Mouse (Mus musculus): ENCODE results near the gene Poln. TPM values are rescaled to one million over a fixed set of nuclear protein-coding genes. Genes with fewer than 3 reads are reported as not detected.

Poln gene
- polyA plus RNA-seq, 1 experiment: not detected

DNA sequence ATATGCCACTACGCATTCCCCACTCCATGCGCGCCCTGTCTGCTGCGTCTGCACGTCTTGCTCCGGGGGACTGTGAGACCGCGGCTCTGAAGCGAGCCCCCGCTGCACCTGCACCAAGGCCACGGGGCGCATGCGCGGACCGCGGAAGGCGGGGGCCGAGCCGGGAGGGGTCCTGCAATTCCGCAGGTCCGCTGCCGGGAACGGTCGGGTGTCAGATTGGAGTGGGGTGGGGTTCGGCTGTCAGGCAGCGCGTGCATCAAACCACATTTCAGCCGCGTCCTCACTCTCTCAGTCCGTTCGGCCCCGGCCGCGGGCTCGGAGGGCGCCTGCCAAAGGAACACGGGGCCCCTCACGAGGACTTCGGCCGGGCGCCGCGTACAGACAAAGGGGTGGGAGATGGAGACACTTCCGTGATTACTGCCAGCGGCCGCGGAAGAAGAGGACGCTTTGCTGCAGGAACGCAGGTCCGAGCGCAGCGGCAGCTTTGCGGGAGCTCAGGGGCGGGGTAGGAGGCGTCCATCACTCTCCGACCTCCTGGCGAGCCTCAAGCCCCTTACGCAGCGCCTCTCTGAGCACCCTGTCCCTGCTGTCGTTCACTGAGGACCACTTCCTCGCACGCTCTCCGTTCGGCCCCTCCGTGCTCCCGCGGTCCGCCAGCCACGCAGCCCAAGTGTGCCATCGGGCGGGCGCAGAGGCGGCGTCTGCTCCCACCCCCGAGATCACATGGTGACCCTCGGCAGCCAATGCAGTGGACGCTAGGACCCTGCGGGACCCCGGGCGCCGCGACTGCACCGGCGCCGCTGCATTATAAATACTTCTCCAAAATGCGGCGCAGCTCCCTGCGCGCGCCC, 173.2 kb downstream of the Poln start, which contains the start of gene Nat8l:
Gene Nat8l (plus strand): TSS at position 142 of the 851 bp plus-strand sequence.
- H3K27me3 ChIP-seq (ENCODE audit: control insufficient read depth): peaks cover 71% of the 10 kb centered on the region
- no peak for TF ChIP-seq GATA1 (IDR thresholded peaks at IDR 0.05; ENCODE audit: low read length)
- TF ChIP-seq TAL1 (IDR thresholded peaks at IDR 0.05; ENCODE audit: low read length): no peak
- peaks cover 3% of the 10 kb centered on the region; the same call in 1 of the 2 replicates for H3K9me3 ChIP-seq (ENCODE audit: control insufficient read depth, low read length)
- no peaks in the 10 kb centered on the region for H3K4me1 ChIP-seq (ENCODE audit: control insufficient read depth)
- H3K4me3 ChIP-seq (replicated peaks): peak within 1 kb of the TSS; percentile 32
- no peaks in the 10 kb centered on the region for H3K36me3 ChIP-seq (ENCODE audit: control insufficient read depth)

DNA sequence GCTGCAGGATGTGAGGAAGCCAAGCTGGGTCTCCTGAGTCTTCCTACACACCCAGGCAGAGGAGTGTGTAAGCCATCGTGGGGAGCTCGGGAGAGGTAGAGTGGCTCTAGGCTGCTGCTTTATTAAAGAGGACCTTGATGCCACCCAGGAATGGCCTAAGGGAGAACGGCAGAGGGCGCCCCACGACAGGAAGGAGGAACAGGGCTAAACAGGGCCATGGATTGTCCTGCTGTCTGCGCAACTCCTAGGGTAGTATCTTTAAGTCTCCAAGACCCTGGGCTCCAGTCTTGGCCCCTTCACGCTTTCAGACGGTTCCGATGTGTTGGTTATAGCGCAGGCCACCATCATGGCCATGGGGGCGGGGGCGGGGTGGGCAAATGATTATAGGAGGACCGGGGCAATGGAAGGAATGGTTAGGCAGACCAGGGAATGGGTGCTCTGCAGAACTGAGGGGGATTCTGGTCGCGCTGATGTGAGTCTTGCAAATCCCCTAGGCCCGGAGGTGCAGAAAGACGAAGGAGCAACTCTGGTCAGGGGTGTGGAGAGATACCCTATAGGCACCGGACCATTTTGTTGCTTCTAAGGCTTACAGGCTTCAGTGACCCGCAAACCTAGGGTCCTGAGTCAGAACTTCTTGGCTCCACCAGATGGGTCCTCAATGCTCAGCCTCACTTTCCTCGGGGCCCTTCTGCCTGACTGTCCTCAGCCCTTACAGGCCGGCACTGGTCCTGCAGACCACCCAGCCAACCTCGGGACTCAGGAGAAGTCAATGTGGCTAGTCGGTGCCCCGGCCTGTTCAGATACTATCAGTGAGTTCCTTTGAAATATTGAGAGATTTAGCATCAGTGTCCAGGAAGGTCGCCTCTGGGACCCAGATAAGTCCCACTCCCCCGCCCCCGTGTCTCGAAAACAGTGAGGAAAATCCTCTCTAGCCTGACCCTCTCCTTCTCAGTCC, 174.3 kb downstream of the Poln start:
- H3K27me3 ChIP-seq (ENCODE audit: control insufficient read depth): peaks cover 64% of the 10 kb centered on the region
- no peaks in the 10 kb centered on the region for H3K36me3 ChIP-seq (ENCODE audit: control insufficient read depth)
- peaks cover 3% of the 10 kb centered on the region; the same call in 1 of the 2 replicates for H3K9me3 ChIP-seq (ENCODE audit: control insufficient read depth, low read length)
- H3K4me1 ChIP-seq (ENCODE audit: control insufficient read depth): no peaks in the 10 kb centered on the region
- TF ChIP-seq GATA1 (IDR thresholded peaks at IDR 0.05; ENCODE audit: low read length): no peak
- no peak for TF ChIP-seq TAL1 (IDR thresholded peaks at IDR 0.05; ENCODE audit: low read length)
- no peak overlapping the region for H3K4me3 ChIP-seq (replicated peaks)

DNA sequence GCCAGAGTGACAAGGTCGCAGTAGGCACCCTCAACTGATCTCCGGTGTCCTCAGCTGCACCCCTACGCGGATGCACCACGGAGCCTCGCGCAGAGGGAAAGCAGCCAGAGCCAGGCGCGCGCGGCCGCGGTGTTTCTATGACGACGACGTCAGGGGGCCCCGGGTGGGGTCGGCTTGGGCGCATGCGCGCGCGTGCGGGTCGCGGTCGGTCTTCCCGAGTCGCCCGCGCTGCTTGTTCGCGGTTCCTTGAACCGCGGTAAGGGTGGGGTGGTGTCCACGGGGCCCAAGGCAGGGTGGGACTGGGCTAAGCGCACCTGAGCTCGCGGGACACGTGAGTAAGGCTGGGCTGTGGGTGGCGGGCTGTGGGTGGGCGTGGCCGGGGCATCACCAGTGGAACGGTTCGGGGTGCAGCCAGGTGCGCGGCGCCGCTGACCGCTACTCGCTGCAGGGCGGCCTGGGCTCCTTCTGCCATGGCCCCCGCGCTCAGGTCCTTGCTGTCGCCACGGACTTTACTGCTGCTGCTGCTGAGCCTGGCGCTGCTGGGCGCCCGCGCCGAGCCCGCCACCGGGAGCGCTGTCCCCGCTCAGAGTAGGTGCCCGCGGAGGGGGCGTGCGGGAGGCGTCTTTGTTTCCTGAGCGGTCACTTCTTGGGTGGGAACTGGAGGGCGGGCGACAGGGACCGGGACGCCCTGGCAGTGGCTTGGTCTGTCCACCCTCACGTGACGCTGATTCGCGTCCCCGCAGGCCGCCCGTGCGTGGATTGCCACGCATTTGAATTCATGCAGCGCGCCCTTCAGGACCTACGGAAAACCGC, 185.7 kb downstream of the Poln start, which contains the start of gene Gm1673:
Gene Gm1673 (plus strand): TSS at position 125 of the 813 bp plus-strand sequence.
- H3K4me3 ChIP-seq (replicated peaks): peak within 1 kb of the TSS; percentile 52
- peaks cover 51% of the 10 kb centered on the region for H3K27me3 ChIP-seq (ENCODE audit: control insufficient read depth)
- TF ChIP-seq GATA1 (IDR thresholded peaks at IDR 0.05; ENCODE audit: low read length) (no peak), TAL1 (IDR thresholded peaks at IDR 0.05; ENCODE audit: low read length) (no peak)

DNA sequence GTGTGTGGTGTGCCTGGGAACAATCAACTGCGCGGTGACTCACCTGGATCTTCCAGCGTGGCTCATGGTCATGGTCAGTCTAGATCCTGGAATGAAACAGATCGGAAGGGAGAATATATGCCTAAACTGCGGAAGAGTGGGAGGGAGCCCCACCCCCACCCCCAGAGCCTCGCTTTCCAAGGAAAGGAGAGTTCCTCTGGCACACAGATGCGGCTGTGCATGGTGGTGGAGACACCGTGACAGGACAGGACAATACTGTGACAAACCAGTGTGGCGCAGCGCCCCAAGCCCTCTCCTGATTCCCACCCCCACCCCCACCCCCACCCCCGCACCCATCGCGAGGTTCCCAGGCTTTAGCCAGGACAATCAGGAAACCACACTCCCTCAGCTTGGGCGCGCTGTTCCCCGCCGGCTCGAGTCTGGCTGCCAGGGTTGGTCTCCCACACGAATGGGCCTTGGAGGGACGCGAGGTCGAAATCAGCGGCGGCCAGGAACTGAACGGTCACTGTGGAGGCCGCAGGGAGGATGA, 186.5 kb downstream of the Poln start:
- Histone ChIP-seq H3K36me3 (ENCODE audit: control insufficient read depth) (no peaks in the 10 kb centered on the region), H3K9me3 (ENCODE audit: control insufficient read depth, low read length) (no peaks in the 10 kb centered on the region), H3K27me3 (ENCODE audit: control insufficient read depth) (peaks cover 51% of the 10 kb centered on the region), H3K4me1 (ENCODE audit: control insufficient read depth) (peaks cover 6% of the 10 kb centered on the region), H3K4me3 (replicated peaks) (peak overlapping the region; percentile 52)
- TF ChIP-seq TAL1 (IDR thresholded peaks at IDR 0.05; ENCODE audit: low read length) (no peak), GATA1 (IDR thresholded peaks at IDR 0.05; ENCODE audit: low read length) (no peak)

More for the DNA sequence above, 185.7 kb downstream of the Poln start, which contains the start of gene Gm1673:
- peaks cover 6% of the 10 kb centered on the region for H3K4me1 ChIP-seq (ENCODE audit: control insufficient read depth)
- H3K36me3 ChIP-seq (ENCODE audit: control insufficient read depth): no peaks in the 10 kb centered on the region
- no peaks in the 10 kb centered on the region for H3K9me3 ChIP-seq (ENCODE audit: control insufficient read depth, low read length)

DNA sequence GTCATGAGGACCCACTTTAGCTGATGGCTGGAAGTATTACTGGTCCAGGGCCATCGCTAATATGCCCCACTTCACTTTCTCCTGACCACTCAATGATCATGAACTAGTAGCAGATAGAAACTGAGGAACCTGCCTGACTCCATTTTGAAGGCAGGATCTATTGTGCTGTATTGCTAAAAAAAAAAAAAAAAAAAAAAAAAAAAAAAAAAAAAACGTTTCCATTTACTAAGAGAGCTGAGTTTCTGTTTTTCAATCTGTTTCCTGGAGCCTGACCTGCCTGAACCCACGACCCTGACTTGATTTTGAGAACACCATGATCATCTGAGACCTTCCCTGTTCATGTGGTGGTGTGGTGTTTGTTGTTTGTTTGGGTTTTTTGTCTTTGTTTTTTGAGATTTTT, 193.0 kb downstream of the Poln start:
- no peak overlapping the region for H3K4me3 ChIP-seq (replicated peaks)
- H3K36me3 ChIP-seq (ENCODE audit: control insufficient read depth): no peaks in the 10 kb centered on the region
- H3K9me3 ChIP-seq (ENCODE audit: control insufficient read depth, low read length): no peaks in the 10 kb centered on the region
- TF ChIP-seq GATA1 (IDR thresholded peaks at IDR 0.05; ENCODE audit: low read length) (no peak), TAL1 (IDR thresholded peaks at IDR 0.05; ENCODE audit: low read length) (no peak)
- H3K4me1 ChIP-seq (ENCODE audit: control insufficient read depth): no peaks in the 10 kb centered on the region
- H3K27me3 ChIP-seq (ENCODE audit: control insufficient read depth): peaks cover 3% of the 10 kb centered on the region; the same call in 1 of the 2 replicates

DNA sequence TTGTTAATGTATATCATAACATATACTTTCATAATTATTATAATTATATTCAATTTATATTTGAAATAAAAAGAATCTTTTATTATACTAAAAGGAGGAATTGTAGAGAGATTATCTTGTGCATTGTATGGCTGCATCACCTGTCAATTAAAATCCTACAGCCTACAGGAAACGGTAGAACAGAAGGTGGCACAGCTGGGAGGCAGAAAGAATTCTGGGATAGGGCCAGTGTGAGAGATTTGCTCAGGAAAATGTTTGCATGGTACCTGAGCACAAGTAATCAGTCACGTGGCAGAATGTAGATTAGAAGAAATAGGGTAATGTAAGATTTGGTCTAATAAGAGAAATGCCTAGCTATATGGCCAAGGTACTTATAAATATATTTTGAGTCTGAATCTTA, 194.5 kb downstream of the Poln start:
- H3K36me3 ChIP-seq (ENCODE audit: control insufficient read depth): no peaks in the 10 kb centered on the region
- H3K27me3 ChIP-seq (ENCODE audit: control insufficient read depth): peaks cover 3% of the 10 kb centered on the region; the same call in 1 of the 2 replicates
- H3K4me3 ChIP-seq (replicated peaks): no peak overlapping the region
- TF ChIP-seq GATA1 (IDR thresholded peaks at IDR 0.05; ENCODE audit: low read length) (no peak), TAL1 (IDR thresholded peaks at IDR 0.05; ENCODE audit: low read length) (no peak)
- H3K4me1 ChIP-seq (ENCODE audit: control insufficient read depth): no peaks in the 10 kb centered on the region
- no peaks in the 10 kb centered on the region for H3K9me3 ChIP-seq (ENCODE audit: control insufficient read depth, low read length)

DNA sequence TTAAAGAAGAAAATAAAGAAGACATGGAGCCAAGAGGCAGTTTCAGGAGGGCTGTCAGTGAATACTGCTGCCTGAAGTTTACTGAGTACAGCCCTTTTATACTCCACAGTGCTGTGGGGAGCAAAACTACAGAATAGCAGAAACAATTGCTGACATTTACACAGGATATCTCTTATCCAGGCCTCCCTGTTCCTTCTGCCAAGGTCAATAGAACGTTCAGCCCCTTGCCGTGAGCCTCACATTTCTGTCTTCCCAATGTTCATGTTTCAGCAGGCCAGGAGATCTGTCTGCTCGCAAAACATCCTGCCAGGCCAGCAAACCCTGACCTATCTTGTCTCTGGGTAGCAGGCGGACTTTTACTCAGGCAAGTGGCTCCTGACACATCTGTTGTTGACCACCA, 209.9 kb downstream of the Poln start:
- Histone ChIP-seq H3K36me3 (ENCODE audit: control insufficient read depth) (no peaks in the 10 kb centered on the region), H3K9me3 (ENCODE audit: control insufficient read depth, low read length) (peaks cover 11% of the 10 kb centered on the region), H3K4me1 (ENCODE audit: control insufficient read depth) (no peaks in the 10 kb centered on the region), H3K4me3 (replicated peaks) (no peak overlapping the region), H3K27me3 (ENCODE audit: control insufficient read depth) (no peaks in the 10 kb centered on the region)
- TF ChIP-seq TAL1 (IDR thresholded peaks at IDR 0.05; ENCODE audit: low read length) (no peak), GATA1 (IDR thresholded peaks at IDR 0.05; ENCODE audit: low read length) (no peak)

Other genes with a start within 250 kb of the Poln start
- gene Nelfa, start 233.0 kb downstream of the Poln start, polyA plus RNA-seq (2012): 3.2 and 4.0 TPM in 2 replicates
- 0.15 TPM in 1 of 2 replicates, not detected in the other for gene Gm1673, start 186.0 kb downstream of the Poln start, polyA plus RNA-seq (2012)
- gene Nat8l, start 173.5 kb downstream of the Poln start, polyA plus RNA-seq (2012): 0.01 TPM in 1 of 2 replicates, not detected in the other
- 0.11 and 0.12 TPM in 2 replicates for gene Haus3, start 79 bp upstream of the Poln start, polyA plus RNA-seq (2012)
- 0.34 and 0.42 TPM in 2 replicates for gene Mxd4, start 18.3 kb upstream of the Poln start, polyA plus RNA-seq (2012)
- gene Zfyve28, start 119.0 kb upstream of the Poln start, polyA plus RNA-seq (2012): not detected in 2 replicates
- gene Cfap99, start 119.2 kb upstream of the Poln start, polyA plus RNA-seq (2012): not detected in 2 replicates
- 3.5 and 4.1 TPM in 2 replicates for gene Rnf4, start 166.8 kb upstream of the Poln start, polyA plus RNA-seq (2012)
- gene Fam193a, start 200.5 kb upstream of the Poln start, polyA plus RNA-seq (2012): 1.8 and 1.9 TPM in 2 replicates